Mouse (Mus musculus): Measurements from ENCODE around the gene Wdr78. TPM values are rescaled to one million over a fixed set of nuclear protein-coding genes. Genes with fewer than 3 reads are reported as not detected.

Wdr78 gene
- polyA plus RNA-seq, 1 experiment from 2014 or later: 7.4 TPM

GRCm38 (mm10) chr4:103067906-103068655 is 46.3 kb downstream of the Wdr78 start:
- Histone ChIP-seq H3K27me3 (ENCODE audit: control insufficient read depth, insufficient read depth, low read length) (no peaks in the 10 kb centered on the region), H3K4me2 (replicated peaks) (no peak overlapping the region), H3K9ac (no peak overlapping the region), H3K4me3 (replicated peaks; ENCODE audit: low read length) (no peak overlapping the region), H3K27ac (no peak overlapping the region), H3K36me3 (replicated peaks; ENCODE audit: control insufficient read depth, insufficient read depth) (no peaks in the 10 kb centered on the region), H3K4me1 (replicated peaks; ENCODE audit: control insufficient read depth, insufficient read depth, low read length) (no peaks in the 10 kb centered on the region), H3K9me3 (ENCODE audit: control insufficient read depth, low read length) (no peaks in the 10 kb centered on the region)
- no peak for DNase-seq (ENCODE audit: low spot score)
- no peak for ATAC-seq (ENCODE audit: low FRiP score)
- WGBS: 57% methylated on average over 6 of the region's 6 CpGs

DNA sequence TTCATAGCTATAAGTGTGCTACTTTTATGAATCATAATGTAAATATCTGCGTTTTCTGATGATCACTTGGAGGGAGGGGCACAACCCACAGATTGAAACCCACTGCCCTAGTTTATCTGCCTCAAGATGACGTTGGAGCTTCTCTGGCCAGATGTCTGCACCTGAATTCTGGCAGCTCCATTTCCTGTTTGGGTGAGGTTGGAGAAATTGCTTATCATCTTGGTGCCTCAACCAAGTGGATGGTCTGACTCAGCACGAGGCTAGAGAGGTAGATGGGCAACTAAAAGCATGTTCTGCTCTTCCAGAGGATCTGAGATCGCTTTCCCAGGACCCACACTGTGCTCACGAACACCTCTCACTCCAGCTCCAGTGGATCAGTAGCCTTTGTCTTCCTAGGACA is 49.4 kb downstream of the Wdr78 start:
- Histone ChIP-seq H3K4me3 (replicated peaks; ENCODE audit: low read length) (no peak overlapping the region), H3K27me3 (ENCODE audit: control insufficient read depth, insufficient read depth, low read length) (no peaks in the 10 kb centered on the region), H3K36me3 (replicated peaks; ENCODE audit: control insufficient read depth, insufficient read depth) (no peaks in the 10 kb centered on the region), H3K27ac (no peak overlapping the region), H3K4me1 (replicated peaks; ENCODE audit: control insufficient read depth, insufficient read depth, low read length) (no peaks in the 10 kb centered on the region), H3K9me3 (ENCODE audit: control insufficient read depth, low read length) (no peaks in the 10 kb centered on the region), H3K4me2 (replicated peaks) (no peak overlapping the region), H3K9ac (no peak overlapping the region)
- ATAC-seq (ENCODE audit: low FRiP score) (no peak), DNase-seq (ENCODE audit: low spot score) (no peak)
- WGBS: 87% methylated on average over 5 of the region's 5 CpGs

DNA sequence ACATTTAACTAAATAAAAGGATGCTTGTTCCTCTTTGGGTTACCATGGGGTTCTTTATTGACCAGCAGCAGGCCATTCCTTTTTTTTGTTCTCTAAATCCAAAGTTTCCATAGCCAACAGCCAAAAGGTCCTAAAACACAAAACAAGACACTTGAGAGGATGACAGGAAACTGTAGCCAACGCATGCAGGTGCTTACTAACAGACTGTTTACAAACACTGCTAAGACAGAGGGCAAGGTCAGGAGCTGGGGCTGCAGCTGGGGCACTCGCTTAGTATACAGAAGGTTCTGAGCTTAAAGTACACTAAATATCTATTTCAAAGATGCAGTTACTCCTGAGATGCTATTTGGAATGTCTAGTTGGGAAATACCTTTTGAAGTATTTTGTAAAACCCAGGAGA is 49.9 kb downstream of the Wdr78 start:
- WGBS: 84% methylated on average over 2 of the region's 2 CpGs
- Histone ChIP-seq H3K9me3 (ENCODE audit: control insufficient read depth, low read length) (no peaks in the 10 kb centered on the region), H3K27me3 (ENCODE audit: control insufficient read depth, insufficient read depth, low read length) (no peaks in the 10 kb centered on the region), H3K4me2 (replicated peaks) (no peak overlapping the region), H3K36me3 (replicated peaks; ENCODE audit: control insufficient read depth, insufficient read depth) (no peaks in the 10 kb centered on the region), H3K27ac (no peak overlapping the region), H3K9ac (no peak overlapping the region), H3K4me3 (replicated peaks; ENCODE audit: low read length) (no peak overlapping the region), H3K4me1 (replicated peaks; ENCODE audit: control insufficient read depth, insufficient read depth, low read length) (no peaks in the 10 kb centered on the region)
- no peak for ATAC-seq (ENCODE audit: low FRiP score)
- no peak for DNase-seq (ENCODE audit: low spot score)

- no peak for DNase-seq (ENCODE audit: low spot score)
- 0 out of 2 replicates have a peak, but pooled peaks cover 3% of the 10 kb centered on the region for H3K9me3 ChIP-seq (ENCODE audit: control insufficient read depth, low read length)
- 90% methylated on average over 5 of the region's 5 CpGs for WGBS
- H3K9ac ChIP-seq: no peak overlapping the region
- no peaks in the 10 kb centered on the region for H3K27me3 ChIP-seq (ENCODE audit: control insufficient read depth, insufficient read depth, low read length)
- H3K36me3 ChIP-seq (replicated peaks; ENCODE audit: control insufficient read depth, insufficient read depth): no peaks in the 10 kb centered on the region
- no peak overlapping the region for H3K4me2 ChIP-seq (replicated peaks)
- H3K4me3 ChIP-seq (replicated peaks; ENCODE audit: low read length): no peak overlapping the region
- H3K27ac ChIP-seq: no peak overlapping the region
- H3K4me1 ChIP-seq (replicated peaks; ENCODE audit: control insufficient read depth, insufficient read depth, low read length): no peaks in the 10 kb centered on the region
- ATAC-seq (ENCODE audit: low FRiP score): no peak
Observed at GRCm38 (mm10) chr4:103056909-103057308, 57.4 kb downstream of the Wdr78 start.

DNA sequence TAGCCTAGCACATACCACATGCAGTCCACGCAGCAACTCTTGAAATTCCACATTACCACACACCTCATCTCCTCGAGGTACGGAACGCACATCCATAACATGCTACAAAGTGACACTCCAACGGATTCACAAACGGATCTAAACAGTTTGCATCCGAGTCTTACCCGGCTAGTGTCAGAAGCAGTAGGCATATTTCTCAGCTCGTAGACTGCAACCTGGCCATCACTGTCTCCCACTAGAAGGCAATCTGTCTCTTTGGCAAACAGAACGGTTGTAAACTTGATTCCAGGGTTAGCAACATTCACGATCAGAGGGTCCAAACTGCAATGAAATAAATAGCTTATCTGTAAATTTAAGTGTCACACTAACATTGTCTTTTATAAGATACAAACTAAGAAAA is 66.3 kb downstream of the Wdr78 start:
- ATAC-seq (ENCODE audit: low FRiP score) (no peak), DNase-seq (ENCODE audit: low spot score) (no peak)
- Histone ChIP-seq H3K9ac (no peak overlapping the region), H3K4me3 (replicated peaks; ENCODE audit: low read length) (no peak overlapping the region), H3K27me3 (ENCODE audit: control insufficient read depth, insufficient read depth, low read length) (no peaks in the 10 kb centered on the region), H3K36me3 (replicated peaks; ENCODE audit: control insufficient read depth, insufficient read depth) (no peaks in the 10 kb centered on the region), H3K4me2 (replicated peaks) (no peak overlapping the region), H3K27ac (no peak overlapping the region), H3K9me3 (ENCODE audit: control insufficient read depth, low read length) (0 out of 2 replicates have a peak, but pooled peaks cover 8% of the 10 kb centered on the region), H3K4me1 (replicated peaks; ENCODE audit: control insufficient read depth, insufficient read depth, low read length) (no peaks in the 10 kb centered on the region)
- 92% methylated on average over 11 of the region's 11 CpGs for WGBS

DNA sequence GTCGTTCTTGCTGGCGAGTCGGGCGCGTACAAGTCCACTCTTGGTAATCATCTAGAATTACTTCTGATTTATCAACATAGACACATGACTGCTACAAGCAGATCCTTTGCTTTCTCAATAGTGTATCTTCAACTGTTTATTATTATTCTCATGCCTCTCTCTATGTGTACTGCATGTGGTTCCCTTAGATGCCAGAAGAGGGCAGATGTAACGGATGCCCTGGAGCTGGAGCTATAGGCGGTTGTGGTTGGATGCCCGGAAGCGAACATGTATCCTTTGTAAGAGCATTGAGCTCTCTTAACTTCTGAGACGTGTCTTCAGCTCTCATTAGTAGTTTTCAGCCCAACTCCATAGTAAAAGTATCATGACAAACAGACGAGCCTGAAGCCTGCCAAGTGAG is 71.4 kb downstream of the Wdr78 start:
- ATAC-seq (ENCODE audit: low FRiP score) (no peak), DNase-seq (ENCODE audit: low spot score) (no peak)
- Histone ChIP-seq H3K4me2 (replicated peaks) (no peak overlapping the region), H3K27me3 (ENCODE audit: control insufficient read depth, insufficient read depth, low read length) (no peaks in the 10 kb centered on the region), H3K9me3 (ENCODE audit: control insufficient read depth, low read length) (no peaks in the 10 kb centered on the region), H3K9ac (no peak overlapping the region), H3K36me3 (replicated peaks; ENCODE audit: control insufficient read depth, insufficient read depth) (no peaks in the 10 kb centered on the region), H3K4me3 (replicated peaks; ENCODE audit: low read length) (no peak overlapping the region), H3K4me1 (replicated peaks; ENCODE audit: control insufficient read depth, insufficient read depth, low read length) (no peaks in the 10 kb centered on the region), H3K27ac (no peak overlapping the region)
- WGBS: 93% methylated on average over 11 of the region's 11 CpGs

- Histone ChIP-seq H3K27ac (no peak overlapping the region), H3K4me3 (replicated peaks; ENCODE audit: low read length) (no peak overlapping the region), H3K4me2 (replicated peaks) (no peak overlapping the region), H3K4me1 (replicated peaks; ENCODE audit: control insufficient read depth, insufficient read depth, low read length) (no peaks in the 10 kb centered on the region), H3K9me3 (ENCODE audit: control insufficient read depth, low read length) (no peaks in the 10 kb centered on the region), H3K27me3 (ENCODE audit: control insufficient read depth, insufficient read depth, low read length) (no peaks in the 10 kb centered on the region), H3K9ac (no peak overlapping the region), H3K36me3 (replicated peaks; ENCODE audit: control insufficient read depth, insufficient read depth) (no peaks in the 10 kb centered on the region)
- WGBS: 81% methylated on average over 5 of the region's 5 CpGs
- DNase-seq (ENCODE audit: low spot score) (no peak), ATAC-seq (ENCODE audit: low FRiP score) (no peak)
Observed at GRCm38 (mm10) chr4:103039838-103040191, 74.5 kb downstream of the Wdr78 start.

- Histone ChIP-seq H3K9ac (no peak overlapping the region), H3K27ac (no peak overlapping the region), H3K9me3 (ENCODE audit: control insufficient read depth, low read length) (no peaks in the 10 kb centered on the region), H3K4me1 (replicated peaks; ENCODE audit: control insufficient read depth, insufficient read depth, low read length) (no peaks in the 10 kb centered on the region), H3K36me3 (replicated peaks; ENCODE audit: control insufficient read depth, insufficient read depth) (no peaks in the 10 kb centered on the region), H3K4me2 (replicated peaks) (no peak overlapping the region), H3K27me3 (ENCODE audit: control insufficient read depth, insufficient read depth, low read length) (no peaks in the 10 kb centered on the region), H3K4me3 (replicated peaks; ENCODE audit: low read length) (no peak overlapping the region)
- ATAC-seq (ENCODE audit: low FRiP score): no peak
- no peak for DNase-seq (ENCODE audit: low spot score)
- 83% methylated on average over 14 of the region's 14 CpGs for WGBS
Observed at GRCm38 (mm10) chr4:103039103-103039837, 75.1 kb downstream of the Wdr78 start.

- no peaks in the 10 kb centered on the region for H3K9me3 ChIP-seq (ENCODE audit: control insufficient read depth, low read length)
- DNase-seq (ENCODE audit: low spot score): no peak
- H3K9ac ChIP-seq: no peak overlapping the region
- no peaks in the 10 kb centered on the region for H3K4me1 ChIP-seq (replicated peaks; ENCODE audit: control insufficient read depth, insufficient read depth, low read length)
- H3K4me3 ChIP-seq (replicated peaks; ENCODE audit: low read length): no peak overlapping the region
- WGBS: 83% methylated on average over 13 of the region's 13 CpGs
- no peaks in the 10 kb centered on the region for H3K36me3 ChIP-seq (replicated peaks; ENCODE audit: control insufficient read depth, insufficient read depth)
- no peak overlapping the region for H3K27ac ChIP-seq
- no peaks in the 10 kb centered on the region for H3K27me3 ChIP-seq (ENCODE audit: control insufficient read depth, insufficient read depth, low read length)
- no peak overlapping the region for H3K4me2 ChIP-seq (replicated peaks)
- no peak for ATAC-seq (ENCODE audit: low FRiP score)
Observed at GRCm38 (mm10) chr4:103028177-103029088, 85.9 kb downstream of the Wdr78 start.
